Mouse (Mus musculus): ENCODE results near the gene Dhx16.

GRCm38 (mm10) chr17:35927471-35927870 is 47.9 kb downstream of the Dhx16 start:
- TF ChIP-seq KAT2A (conservative IDR thresholded peaks at IDR 0.05; ENCODE audit: low read depth, low read length), result no peak
- no peak; a peak in 2 of 4 replicates for TF ChIP-seq POLR2A (IDR thresholded peaks at IDR 0.05; ENCODE audit: control insufficient read depth in 1 of 2, insufficient read depth in 1 of 2, low read depth in 1 of 2, low read length in 2 of 2, poor library complexity in 1 of 2)
- no peak for TF ChIP-seq CHD1 (IDR thresholded peaks at IDR 0.05; ENCODE audit: low read depth, low read length)
- no peak for TF ChIP-seq CHD2 (IDR thresholded peaks at IDR 0.05; ENCODE audit: low read length)
